Comparison of ENCODE assay signal across 21 mouse cellular contexts in genomic region chr6:143393543-143394207, GRCm38 (mm10).
DNase-seq lines count a peak whose midpoint lies in the region; ATAC-seq and TF ChIP-seq lines count a peak whose summit lies in the region.
"Had no signal": no experiment of that assay in that cellular context is flagged by ENCODE, and none has a peak within 500 bp of the region (broad histone marks: within the 10 kb centered on the region; RNA-seq: fewer than 3 reads in every experiment).

No protein-coding gene starts in this region.

- DNase-seq in kidney, postnatal 0 days (ENCODE audit: low spot score) = peak; percentile 58
- DNase-seq in kidney, adult 8-10 months = no peak
- DNase-seq in lung, postnatal 0 days (ENCODE audit: low spot score) = peak; percentile 22
- DNase-seq in lung, postnatal 10 days = no peak
- no peak for DNase-seq in left cerebral cortex, adult 18-20 months (ENCODE audit: low spot score in 2 of 2)
- DNase-seq: adrenal gland, postnatal 25 days; cerebellum, adult 18-20 months; cerebellum, adult 9-11 months; cerebellum, postnatal 36 days; gastrocnemius, postnatal 14 days; heart, adult 2 months; heart, postnatal 14 days had no signal

- 61% methylated on average over 10 of the region's 10 CpGs for WGBS in kidney, postnatal 0 days
- whole genome bisulfite sequencing in lung, postnatal 0 days = 44% methylated on average over 10 of the region's 10 CpGs

- H3K4me2 ChIP-seq in kidney, postnatal 0 days (ENCODE audit: low read length) = no peak overlapping the region
- H3K4me2 ChIP-seq in lung, postnatal 0 days (replicated peaks; ENCODE audit: low read depth, low read length) = no peak overlapping the region
- H3K4me2 ChIP-seq: forebrain, embryonic 15.5 days; heart, embryonic 11.5 days; heart, embryonic 15.5 days; hindbrain, embryonic 13.5 days had no signal

- ATAC-seq in kidney, postnatal 0 days (replicated peaks; ENCODE audit: low FRiP score, low read depth) = no peak
- 0 out of 2 replicates have a peak, but pooled peaks have one; percentile 16 for ATAC-seq in lung, postnatal 0 days
- peak; percentile 28; the same call in 1 of the 2 replicates for ATAC-seq in megakaryocyte, adult 5-6 weeks (ENCODE audit: poor library complexity, severe bottlenecking)
- ATAC-seq in megakaryocyte-erythroid progenitor cell, adult 5-6 weeks (replicated peaks; ENCODE audit: low FRiP score, low TSS enrichment, poor library complexity, severe bottlenecking) = no peak
- ATAC-seq: activated CD4-positive, CD25-positive, alpha-beta regulatory T cell, adult 4 months; forebrain, embryonic 15.5 days; hindbrain, postnatal 0 days; Patski had no signal

- H3K36me3 ChIP-seq in kidney, postnatal 0 days (ENCODE audit: insufficient read depth, low read length) = no peaks in the 10 kb centered on the region
- no peaks in the 10 kb centered on the region for H3K36me3 ChIP-seq in lung, postnatal 0 days (ENCODE audit: insufficient read depth, low read length)
- H3K36me3 ChIP-seq: forebrain, embryonic 15.5 days; heart, embryonic 15.5 days; hindbrain, embryonic 13.5 days had no signal

- no peaks in the 10 kb centered on the region for H3K9me3 ChIP-seq in kidney, postnatal 0 days (replicated peaks; ENCODE audit: low read length)
- no peaks in the 10 kb centered on the region for H3K9me3 ChIP-seq in lung, postnatal 0 days (ENCODE audit: low read length)
- H3K9me3 ChIP-seq: forebrain, embryonic 15.5 days; heart, embryonic 15.5 days; hindbrain, embryonic 13.5 days had no signal

- no peak overlapping the region for H3K9ac ChIP-seq in kidney, postnatal 0 days (ENCODE audit: low read depth, low read length)
- no peak overlapping the region for H3K9ac ChIP-seq in lung, postnatal 0 days (replicated peaks; ENCODE audit: low read depth)
- H3K9ac ChIP-seq: forebrain, embryonic 15.5 days; heart, embryonic 15.5 days; hindbrain, embryonic 13.5 days had no signal

- no peaks in the 10 kb centered on the region for H3K4me1 ChIP-seq in kidney, postnatal 0 days (replicated peaks; ENCODE audit: insufficient read depth, low read length)
- H3K4me1 ChIP-seq in lung, postnatal 0 days (ENCODE audit: insufficient read depth, low read depth, low read length) = no peaks in the 10 kb centered on the region
- H3K4me1 ChIP-seq: forebrain, embryonic 15.5 days; heart, embryonic 15.5 days; hindbrain, embryonic 13.5 days had no signal

- TF ChIP-seq EP300 in lung, postnatal 0 days (IDR thresholded peaks at IDR 0.05) = no peak

- H3K4me3 ChIP-seq in kidney, postnatal 0 days (replicated peaks; ENCODE audit: low read depth, low read length) = no peak overlapping the region
- no peak overlapping the region for H3K4me3 ChIP-seq in lung, postnatal 0 days (ENCODE audit: low read depth, low read length)
- H3K4me3 ChIP-seq: forebrain, embryonic 15.5 days; heart, adult 2 months; heart, embryonic 15.5 days; hindbrain, embryonic 13.5 days had no signal

- no peaks in the 10 kb centered on the region for H3K27me3 ChIP-seq in kidney, postnatal 0 days (ENCODE audit: insufficient read depth, low read length)
- H3K27me3 ChIP-seq in lung, postnatal 0 days (replicated peaks; ENCODE audit: insufficient read depth, low read length) = no peaks in the 10 kb centered on the region
- H3K27me3 ChIP-seq: forebrain, embryonic 15.5 days; heart, embryonic 15.5 days; hindbrain, embryonic 13.5 days; Patski had no signal

- H3K27ac ChIP-seq in kidney, postnatal 0 days = no peak overlapping the region
- no peak overlapping the region for H3K27ac ChIP-seq in lung, postnatal 0 days (ENCODE audit: low read length)
- H3K27ac ChIP-seq: forebrain, embryonic 15.5 days; heart, adult 2 months; heart, embryonic 15.5 days; hindbrain, embryonic 13.5 days; hindbrain, postnatal 0 days had no signal

- no peak for TF ChIP-seq CTCF in kidney, postnatal 0 days (IDR thresholded peaks at IDR 0.05; ENCODE audit: low read depth)
- no peak for TF ChIP-seq CTCF in lung, postnatal 0 days (IDR thresholded peaks at IDR 0.05)

Comparison
In these comparisons a context has a peak if more than half of its experiments do, and no peak if none do; other contexts are left out.
1. DNase-seq: peak in kidney, postnatal 0 days (single experiment) and lung, postnatal 0 days (single experiment); none in kidney, adult 8-10 months (0 of 2), lung, postnatal 10 days (single experiment) and left cerebral cortex, adult 18-20 months (0 of 2).
2. ATAC-seq: peak in lung, postnatal 0 days (single experiment) and megakaryocyte, adult 5-6 weeks (single experiment); none in kidney, postnatal 0 days (single experiment) and megakaryocyte-erythroid progenitor cell, adult 5-6 weeks (single experiment).